Mouse (Mus musculus) cerebellum, postnatal 14 days (tissue): Measurements from ENCODE around the gene Hist1h2bk.
A peak's percentile ranks its signal among the peaks of the same experiment; 100 is the strongest.

Source experiments
- DNase-seq, 2 experiments: peaks; one replicate each; pipeline ENCODE4 v3.0.0; 2021; ENCODE audit warnings: mixed read lengths in 2 of 2

The Hist1h2bk gene

DNA sequence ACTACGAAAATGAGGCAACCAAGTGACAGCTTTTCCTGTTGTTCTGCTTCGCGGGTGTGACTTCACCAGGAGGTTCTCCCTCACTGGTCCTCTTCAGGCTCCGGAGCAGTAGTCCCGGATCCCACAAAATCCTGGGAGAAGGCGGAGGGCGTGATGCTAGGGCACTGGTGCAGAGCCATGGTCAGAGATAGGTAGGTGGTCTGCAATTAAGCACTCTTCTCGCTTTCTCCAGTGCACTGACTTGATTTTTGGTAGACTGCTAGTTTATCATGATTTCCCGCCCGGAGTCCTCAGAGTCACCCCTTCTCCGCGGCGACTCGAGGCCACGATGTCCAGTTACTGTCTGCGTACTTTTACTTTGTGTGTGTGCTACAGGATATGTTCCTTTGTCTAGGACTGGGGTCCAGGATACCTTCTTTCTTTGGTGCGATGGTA, 21.2 kb upstream of the Hist1h2bk start:
- peak; percentile 28 to 42 for DNase-seq

DNA sequence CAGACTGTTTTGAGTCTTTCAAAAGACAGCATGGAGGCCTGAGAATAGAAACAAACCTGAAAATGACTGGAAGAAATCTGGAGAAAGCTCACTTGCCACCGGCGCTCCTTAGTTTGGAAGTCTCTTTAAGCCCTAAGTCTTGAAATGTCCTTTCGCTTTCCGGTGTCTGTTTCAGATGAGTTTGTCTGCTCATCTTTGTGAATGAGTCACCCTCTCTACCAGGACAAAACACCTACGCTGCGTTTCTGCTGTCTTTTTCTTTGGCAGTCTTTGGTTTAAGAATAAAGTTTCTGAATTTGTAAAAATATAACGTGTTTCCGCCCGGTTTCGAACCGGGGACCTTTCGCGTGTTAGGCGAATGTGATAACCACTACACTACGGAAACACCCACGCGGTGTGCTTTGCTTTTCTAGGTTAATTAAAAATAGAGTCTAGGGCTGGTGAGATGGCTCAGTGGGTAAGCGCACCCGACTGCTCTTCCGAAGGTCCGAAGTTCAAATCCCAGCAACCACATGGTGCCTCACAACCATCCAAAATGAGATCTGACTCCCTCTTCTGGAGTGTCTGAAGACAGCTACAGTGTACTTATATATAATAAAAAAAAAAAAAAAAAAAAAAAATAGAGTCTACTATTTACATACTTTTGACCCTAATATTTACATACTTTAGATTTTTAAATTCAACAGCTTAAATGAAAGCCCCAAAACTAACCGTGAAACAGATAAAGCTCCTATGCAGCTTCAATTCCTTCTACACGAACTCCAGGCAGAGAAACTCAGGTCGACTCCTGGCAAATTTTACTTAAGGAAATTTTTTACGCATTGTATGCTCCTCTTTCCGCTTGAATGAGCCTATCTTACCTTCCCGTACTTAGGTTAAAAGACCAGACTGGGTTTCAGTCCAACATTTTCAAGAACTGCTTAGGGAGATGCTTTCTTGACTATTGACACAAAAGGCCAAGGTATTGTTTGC, 19.9 kb upstream of the Hist1h2bk start:
- peak; percentile 71 to 82 for DNase-seq

DNA sequence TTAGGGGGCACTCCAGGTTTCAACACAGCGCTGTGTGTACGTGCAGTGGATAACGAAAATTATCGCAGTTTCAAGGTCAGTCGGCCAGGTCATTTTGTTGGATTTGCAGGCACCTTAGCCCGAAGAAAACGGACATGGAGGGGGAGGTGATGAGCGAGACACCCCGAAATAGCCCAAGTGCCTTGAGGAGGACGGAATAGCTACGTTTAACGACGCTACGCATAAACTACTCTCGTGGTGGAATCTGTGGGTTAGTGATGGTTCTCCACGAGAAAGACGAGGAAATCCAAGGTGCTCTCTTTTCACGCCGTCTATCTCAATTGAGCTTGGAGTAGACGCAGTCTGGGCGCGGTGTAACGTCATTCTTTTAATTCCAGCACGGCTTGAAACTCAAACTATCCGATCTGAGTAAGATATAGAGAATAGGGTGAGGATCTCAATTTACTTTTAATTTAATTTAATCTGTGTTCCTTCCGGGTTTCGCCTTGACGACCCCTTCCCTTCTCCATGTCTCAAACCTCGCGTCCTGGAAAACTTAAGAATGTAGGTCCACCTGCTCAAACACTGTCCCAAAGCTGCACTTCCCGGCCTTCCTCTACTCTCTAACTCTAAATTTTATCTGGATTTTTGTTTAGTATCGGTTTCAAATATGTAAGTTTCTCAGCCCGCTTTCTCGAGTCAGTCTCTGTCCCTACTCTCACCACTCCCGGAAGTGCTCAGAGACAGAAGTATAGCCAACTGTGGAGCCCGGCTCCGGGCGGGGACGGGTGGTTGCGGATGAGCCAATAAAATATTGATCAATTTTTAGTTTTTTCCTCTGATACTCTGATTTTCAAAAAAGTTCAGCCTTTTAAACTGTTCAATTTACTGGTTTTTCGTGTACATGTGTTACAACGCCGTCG, 15.5 kb upstream of the Hist1h2bk start:
- peak in 1 of 2 experiments; percentile 36 for DNase-seq

DNA sequence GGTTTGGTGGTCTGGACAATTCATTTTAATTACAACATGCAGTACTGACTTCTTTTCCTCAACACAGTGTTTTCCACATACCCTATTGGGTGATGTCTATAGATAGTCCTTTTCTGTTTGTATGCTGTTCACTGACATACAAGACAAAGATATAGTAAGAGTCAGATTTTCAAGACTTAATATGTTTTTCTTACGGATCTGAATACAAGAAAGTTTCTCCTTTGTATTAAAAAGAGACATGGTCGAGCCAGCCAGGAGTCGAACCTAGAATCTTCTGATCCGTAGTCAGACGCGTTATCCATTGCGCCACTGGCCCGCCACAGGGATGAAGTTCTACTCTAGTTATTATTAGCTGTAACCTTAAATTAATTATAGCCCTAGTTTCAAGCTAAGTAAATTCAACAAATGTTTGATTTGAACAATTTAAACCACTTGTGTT, 14.8 kb upstream of the Hist1h2bk start:
- DNase-seq = peak; percentile 68 to 77

DNA sequence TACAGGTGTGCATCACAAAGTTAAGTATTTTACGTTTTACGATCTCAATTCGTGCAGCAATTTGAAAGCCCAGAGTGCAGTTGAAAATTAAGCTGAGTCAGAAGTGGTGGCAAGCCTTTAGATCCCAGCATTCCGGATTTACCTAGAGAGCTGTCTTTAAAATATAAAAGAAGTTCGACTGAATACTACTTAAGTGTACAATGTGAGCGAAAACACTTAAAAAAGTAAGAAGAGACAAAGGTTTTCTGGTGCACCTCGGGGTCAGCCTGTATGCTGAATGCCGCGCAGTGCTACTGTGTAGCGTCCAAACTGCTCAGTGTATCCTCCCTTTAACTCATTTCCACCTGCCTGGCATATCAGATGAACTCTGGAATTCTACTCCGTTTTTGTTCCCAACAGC, 14.1 kb upstream of the Hist1h2bk start:
- DNase-seq = no peak

DNA sequence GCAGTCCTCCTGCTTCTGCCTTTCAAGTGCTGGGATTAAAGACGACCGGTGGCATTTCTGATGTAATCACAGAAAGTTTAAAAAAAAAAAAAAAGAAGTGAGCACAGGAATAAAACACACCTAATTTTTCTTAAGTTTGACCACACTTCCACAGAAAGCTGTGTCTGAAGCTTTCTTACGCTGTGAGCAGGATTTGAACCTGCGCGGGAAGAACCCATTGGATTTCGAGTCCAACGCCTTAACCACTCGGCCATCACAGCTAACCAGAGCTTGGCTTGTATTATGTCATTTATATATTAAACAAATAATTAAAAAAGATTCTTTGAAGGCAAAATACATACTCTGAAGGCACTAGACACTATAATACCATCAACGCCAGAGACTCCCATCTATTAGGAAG, 13.4 kb upstream of the Hist1h2bk start:
- peak; percentile 83 to 88 for DNase-seq

DNA sequence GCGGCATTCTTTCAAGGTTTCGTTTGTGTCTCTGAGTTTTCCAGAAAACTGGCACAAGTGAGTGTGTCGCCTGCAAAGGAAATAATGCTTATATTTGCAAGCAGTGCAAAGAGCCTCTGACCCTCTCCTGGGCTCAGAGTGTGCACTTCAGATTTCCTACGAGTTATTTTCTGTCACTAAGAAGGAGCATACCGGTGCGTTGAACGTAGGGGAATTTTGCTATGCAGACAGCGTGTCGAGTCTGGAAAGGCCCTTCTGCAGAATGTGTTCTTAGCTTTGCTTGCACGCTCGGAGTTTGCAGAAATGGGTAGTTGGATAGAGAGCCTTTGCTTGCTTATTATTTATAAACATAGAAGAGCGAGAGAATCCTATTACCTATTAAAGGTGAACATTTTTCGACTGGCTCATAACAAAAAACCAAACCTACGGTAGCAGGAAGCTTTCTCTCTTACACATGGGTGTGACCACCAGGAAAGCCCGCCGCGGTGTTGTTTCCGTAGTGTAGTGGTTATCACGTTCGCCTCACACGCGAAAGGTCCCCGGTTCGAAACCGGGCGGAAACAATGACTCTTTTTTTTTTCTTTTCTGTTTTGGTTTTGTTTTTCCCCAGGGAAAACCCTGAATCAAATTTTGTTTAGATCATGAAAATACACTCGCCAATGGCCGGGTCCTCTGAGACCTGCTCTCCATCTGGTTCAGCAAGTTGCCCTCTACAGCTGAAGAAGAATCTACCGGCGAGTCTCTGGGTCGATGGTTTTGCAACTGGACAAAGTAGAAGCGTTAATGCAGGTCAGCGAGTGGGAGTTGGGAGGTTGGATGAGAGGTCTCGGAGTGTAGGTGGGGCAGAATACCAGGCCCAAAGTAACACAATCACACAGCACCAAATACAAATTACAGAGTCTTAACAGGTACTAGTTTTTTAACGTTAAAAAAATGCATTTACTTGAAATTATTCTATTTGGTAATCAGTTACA, 9.3 kb upstream of the Hist1h2bk start:
- DNase-seq = peak; percentile 92 to 93

DNA sequence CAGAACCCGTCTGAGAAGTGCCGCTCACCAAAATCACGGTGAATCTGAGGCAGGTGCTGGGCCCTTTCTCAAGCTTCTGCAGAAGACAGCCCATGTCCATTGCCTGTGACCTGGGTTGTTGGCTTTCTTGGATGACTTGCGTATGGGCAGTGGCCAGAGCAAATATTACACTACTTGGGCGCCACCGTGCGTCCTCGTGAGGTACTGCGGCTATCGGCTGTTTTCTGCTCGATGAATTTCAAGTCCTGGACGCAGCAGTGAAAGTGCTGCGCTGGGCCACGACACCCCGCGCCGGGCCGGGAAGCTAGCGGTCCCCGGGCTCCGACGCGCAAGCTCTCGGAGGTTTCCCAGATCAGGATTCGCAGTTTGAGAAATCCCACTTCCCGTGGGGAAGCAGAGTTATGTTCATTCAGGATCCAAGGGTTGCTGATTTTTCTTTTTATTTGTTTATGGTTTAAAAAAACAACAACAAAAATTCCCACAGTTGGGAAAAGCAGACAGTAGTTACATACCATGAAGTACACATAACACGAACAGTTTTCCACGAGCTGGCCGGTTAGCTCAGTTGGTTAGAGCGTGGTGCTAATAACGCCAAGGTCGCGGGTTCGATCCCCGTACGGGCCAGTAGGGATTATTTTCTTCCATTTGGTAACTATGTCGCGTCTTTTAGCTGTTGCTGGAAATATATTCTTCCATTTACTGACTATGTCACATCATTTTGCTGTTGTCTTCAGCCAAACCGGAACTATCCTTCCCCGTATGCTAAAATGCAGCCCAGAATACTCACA, 6.8 kb upstream of the Hist1h2bk start:
- peak; percentile 98 for DNase-seq

DNA sequence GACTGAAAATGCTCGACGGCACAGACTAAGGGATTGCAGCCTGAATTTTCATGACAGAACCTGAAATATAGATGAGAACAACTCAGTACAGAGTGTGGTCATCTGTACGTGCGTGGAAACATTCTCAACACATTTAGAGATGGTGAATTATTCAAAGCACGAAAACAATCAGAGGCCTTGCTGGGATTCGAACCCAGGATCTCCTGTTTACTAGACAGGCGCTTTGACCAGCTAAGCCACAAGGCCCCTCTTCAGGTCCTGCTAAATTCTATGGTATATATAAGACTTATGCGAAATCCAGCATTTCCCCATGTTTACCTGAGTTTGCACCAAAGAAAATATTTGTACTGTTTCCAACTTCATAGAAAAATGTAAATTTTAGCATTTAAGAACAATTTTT, 5.7 kb upstream of the Hist1h2bk start:
- peak; percentile 34 to 39 for DNase-seq

DNA sequence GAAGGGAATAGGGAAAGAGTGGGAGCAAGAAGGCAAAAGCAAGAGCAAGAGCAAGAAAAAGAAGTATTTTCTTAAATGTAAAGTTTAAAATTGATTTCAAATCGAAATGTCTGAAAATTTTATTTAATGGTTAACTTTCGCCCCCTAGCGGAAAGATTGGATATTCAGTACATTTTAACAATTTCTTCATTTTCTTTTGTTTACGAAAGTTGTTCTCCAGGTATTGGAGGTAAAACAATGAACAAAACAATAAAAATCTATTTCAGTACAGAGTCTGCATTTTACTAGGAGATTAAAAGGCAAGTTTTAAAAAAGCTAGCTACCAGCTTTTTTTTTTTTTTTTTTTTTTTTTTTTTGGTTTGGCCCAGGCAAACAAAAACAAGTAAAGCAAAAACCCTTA, 5.2 kb upstream of the Hist1h2bk start:
- peak; percentile 30 to 46 for DNase-seq

DNA sequence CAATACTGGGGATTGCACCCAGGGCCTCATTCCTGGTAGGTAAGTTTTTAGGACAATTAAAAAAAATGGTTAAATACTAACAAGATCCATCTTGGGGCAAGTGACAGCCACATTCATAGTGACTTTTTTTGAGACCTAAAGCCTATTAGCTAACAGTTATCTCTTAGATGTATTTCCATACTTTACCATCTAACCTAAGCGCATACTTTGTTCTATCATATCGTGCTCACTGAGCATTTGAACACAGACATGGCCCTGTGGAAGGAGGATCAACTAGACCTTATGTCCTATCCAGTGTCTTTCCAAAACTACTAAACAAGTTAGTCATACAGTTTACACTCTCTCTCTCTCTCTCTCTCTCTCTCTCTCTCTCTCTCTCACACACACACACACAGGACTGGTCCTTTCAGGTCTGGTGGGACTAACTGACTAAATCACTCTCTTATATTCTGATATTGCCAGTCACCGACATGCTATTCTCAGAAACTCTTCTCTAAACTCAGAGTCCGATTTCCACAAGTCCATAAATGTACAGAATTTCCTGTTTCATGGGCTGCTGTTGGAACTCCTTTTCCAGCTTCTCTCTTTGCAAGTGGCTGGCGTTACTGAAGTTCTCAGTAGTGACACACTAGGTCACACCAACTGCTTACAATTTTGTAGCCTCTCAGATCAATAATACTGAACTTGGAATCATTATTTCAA, 1.8 kb upstream of the Hist1h2bk start:
- no peak for DNase-seq

DNA sequence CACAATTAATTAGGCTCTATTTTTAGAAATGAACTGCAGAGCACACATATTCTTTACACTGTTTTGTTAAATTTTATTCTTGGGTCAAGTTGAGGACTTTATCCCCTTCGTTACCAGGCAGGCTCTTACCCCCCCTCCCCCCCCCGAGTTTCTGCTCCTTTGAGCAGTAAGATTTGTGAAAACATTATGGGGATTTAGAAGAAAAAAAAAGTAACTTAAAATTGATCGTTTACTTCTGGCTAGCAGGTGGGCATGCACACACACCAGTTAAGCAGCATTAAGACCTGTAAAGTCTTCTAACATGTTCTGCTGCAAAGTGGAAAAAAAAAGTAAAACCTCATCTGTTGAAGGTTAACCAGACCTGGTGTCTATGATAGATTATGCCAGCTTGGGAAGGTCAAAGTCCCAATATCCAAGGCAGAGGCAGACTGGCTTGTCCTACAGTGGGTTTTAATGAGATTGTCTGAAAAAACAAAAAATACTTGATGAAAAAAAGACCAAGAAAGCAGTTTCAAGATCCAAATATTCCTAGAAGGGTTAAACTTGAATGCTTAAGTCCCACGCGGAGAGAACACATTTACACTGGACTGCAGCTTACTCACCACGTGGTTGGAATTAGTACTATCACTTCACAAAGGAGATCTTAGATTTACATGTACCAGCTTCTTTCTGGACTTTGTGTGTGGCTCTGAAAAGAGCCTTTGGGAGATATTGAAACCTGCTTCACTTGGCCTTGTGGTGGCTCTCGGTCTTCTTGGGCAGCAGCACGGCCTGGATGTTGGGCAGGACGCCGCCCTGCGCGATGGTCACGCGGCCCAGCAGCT, 1.0 kb upstream of the Hist1h2bk start:
- no peak for DNase-seq

DNA sequence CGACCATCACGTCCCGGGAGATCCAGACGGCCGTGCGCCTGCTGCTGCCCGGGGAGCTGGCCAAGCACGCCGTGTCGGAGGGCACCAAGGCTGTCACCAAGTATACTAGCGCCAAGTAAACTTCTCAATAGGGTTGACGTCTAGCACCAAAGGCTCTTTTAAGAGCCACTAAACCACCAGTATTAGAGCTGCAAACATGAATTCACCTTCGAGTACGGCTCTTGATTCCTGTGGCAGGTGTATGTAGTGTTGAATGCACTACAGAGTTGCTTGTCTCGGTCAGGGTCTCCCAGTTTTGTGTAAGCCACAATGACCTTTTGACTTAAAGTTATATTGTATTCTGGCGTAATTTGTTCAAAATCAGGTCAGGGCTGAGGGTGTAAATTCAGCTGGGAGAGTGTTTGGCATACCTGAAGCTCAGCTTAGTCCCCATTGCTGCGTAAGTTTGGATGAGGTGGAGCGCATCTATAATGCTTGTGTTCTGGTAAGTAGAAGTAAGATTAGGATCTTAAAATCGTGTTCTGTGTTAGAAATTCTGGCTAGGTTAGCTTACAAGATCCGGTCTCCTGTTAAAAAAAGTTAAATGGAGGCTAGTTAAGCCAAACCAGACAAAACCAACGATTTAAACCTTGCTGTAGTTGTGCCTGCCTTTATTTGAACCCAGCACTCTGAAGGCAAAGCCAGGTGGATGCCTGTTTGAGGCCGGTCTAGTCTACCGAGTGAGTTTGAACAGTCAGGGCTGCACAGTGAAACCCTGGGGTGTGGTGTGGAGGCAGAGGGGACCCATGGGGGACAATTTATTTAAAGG, 683 bp downstream of the Hist1h2bk start:
- no peak for DNase-seq

DNA sequence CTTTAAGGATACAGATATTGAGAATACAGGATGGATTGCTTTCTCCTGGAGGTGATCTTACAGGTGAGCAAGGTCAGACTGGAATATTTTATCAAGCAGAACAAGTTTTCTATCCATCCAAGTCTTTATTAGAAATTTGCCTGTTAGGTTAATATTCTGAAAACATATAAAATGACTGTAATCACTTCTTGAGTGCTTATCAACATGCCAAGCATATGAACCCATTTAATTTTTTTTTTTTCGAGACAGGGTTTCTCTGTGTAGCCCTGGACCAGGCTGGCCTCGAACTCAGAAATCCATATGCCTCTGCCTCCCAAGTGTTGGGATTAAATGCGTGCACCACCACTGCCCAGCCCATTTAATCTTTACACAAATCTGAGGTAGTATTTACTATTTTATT, 1.3 kb downstream of the Hist1h2bk start:
- no peak for DNase-seq

DNA sequence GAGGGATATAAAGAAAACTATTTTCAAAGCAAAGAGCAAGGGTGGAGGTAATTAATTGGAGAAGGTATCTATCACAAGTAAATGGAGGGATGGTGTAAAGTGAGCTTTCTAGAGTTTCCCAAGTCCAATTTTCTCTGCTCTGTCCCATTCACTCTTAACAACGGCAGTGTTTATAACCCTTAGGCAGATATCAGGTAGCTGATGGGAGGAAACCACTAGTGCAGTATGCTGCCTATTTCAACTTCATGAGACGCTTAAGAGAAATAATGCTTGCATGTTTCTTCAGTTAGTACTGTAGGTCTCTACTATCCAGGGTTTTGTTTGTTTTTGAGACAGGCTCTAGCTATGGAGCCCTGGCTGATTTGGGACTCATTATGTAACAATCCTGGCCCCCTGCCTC, 1.7 kb downstream of the Hist1h2bk start:
- no peak for DNase-seq

DNA sequence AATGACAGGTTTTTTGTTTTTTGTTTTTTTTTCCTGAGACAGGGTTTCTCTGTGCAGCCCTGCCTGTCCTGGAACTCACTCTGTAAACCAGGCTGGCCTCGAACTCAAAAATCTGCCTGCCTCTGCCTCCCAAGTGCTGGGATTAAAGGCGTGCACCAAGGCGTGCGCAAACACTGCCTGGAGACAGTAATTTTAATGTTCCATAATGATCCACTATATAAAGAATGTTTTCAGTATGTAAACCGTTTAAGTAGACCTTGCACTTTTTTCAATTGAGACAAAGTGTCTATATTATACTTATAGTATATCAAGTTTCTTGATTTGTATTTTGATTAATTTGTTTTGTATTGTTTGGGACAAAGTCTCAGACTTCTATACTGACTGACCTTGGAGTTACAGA, 3.7 kb downstream of the Hist1h2bk start:
- no peak for DNase-seq

DNA sequence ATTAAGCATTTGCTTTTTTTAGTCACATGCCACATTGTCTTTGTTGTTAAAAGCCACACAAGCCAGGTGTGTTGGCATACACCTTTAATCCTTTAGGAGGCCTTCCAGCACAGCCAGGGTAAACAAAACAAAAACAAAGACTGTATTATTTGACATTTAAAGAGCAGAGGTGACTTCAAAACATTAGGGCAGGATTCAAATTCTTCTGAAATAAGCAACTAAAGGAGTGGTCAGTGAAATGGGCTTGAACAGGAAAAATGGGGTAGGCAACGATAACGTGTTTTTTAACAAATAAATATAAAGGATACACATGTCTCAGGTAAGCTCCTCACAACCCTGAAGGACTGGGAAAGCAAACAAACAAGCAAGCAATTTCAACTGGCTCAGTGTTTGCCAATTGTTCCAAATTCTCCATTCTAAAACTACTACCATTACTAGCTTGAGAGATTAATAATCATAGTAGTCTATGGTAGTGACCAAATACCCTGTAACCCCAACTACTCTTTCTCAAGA, 4.3 kb downstream of the Hist1h2bk start:
- DNase-seq = no peak

DNA sequence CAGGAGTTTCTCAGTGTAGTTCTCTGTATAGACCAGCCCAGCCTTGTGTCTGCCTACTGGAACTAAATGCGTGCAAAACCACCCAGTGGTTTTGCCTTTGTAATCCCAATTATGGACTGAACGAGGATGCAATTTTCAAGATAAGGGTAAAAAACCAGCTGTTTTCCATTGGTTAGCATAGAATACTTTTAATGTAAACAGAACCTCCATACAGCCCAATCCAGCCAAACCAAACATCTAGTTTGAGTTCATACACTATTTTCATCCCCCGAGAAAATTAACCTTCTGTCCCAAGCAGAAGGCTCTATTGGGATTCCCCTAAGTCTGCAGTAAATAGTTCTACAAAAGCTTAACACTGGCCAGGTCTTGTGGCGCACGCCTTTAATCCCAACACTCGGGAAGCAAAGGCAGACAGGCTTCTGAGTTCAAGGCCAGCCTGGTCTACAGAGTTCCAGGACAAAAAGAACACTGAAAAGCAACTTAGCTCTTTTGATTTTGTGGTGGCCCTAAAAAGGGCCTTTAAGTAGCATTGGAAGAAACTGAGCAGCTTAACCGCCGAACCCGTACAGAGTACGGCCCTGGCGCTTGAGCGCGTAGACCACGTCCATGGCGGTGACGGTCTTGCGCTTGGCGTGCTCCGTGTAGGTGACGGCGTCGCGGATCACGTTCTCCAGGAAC, 4.9 kb downstream of the Hist1h2bk start:
- DNase-seq = peak in 1 of 2 experiments; percentile 38
